Mouse (Mus musculus) liver, adult 2 months (tissue): ENCODE data around the gene Thg1l. TPM values are rescaled to one million over a fixed set of nuclear protein-coding genes. Genes with fewer than 3 reads are reported as not detected.

Experiments used
- DNase-seq: peaks from one replicate; pipeline ENCODE4 v3.0.0-alpha.2; 2011; ENCODE audit warnings: low read depth, low spot score; ENCODE audit errors: extremely low read depth
- H3K27ac ChIP-seq: fragments of 200-500 bp; replicated peaks from 2 replicates; pipeline ENCODE4 v1.5.1; 2012; ENCODE audit warnings: low read depth, mild to moderate bottlenecking, control low read depth, inconsistent platforms, low read length; ENCODE audit not compliant: insufficient read depth
- H3K27me3 ChIP-seq: fragments of 200-500 bp; 2 replicates; pipeline ENCODE4 v1.6.1; 2012; ENCODE audit warnings: mild to moderate bottlenecking, moderate library complexity, low read length, inconsistent platforms; ENCODE audit not compliant: control insufficient read depth, insufficient read depth
- H3K36me3 ChIP-seq: fragments of 200-500 bp; 2 replicates; pipeline ENCODE4 v1.6.1; 2012; ENCODE audit warnings: low read length, inconsistent platforms; ENCODE audit not compliant: control insufficient read depth, insufficient read depth
- H3K4me1 ChIP-seq: fragments of 200-500 bp; 2 replicates; pipeline ENCODE4 v1.6.1; 2011; ENCODE audit warnings: low read length; ENCODE audit not compliant: control insufficient read depth, insufficient read depth
- H3K4me3 ChIP-seq: fragments of 200-500 bp; 2 replicates; pipeline ENCODE4 v1.5.1; 2011; ENCODE audit warnings: low read depth, mild to moderate bottlenecking, control low read depth, low read length, moderate library complexity; ENCODE audit not compliant: insufficient read depth
- H3K79me2 ChIP-seq: fragments of 200-500 bp; 2 replicates; pipeline ENCODE4 v1.6.1; 2012; ENCODE audit warnings: inconsistent platforms, mild to moderate bottlenecking, low read length, moderate library complexity; ENCODE audit not compliant: control insufficient read depth, insufficient read depth
- H3K9ac ChIP-seq: fragments of 200-500 bp; 2 replicates; pipeline ENCODE4 v1.6.1; 2012; ENCODE audit warnings: low read depth, mild to moderate bottlenecking, control low read depth, inconsistent platforms, low read length
- CTCF ChIP-seq: fragments of 200-500 bp; IDR thresholded peaks from 2 replicates; pipeline ENCODE4 v1.5.1; 2011; ENCODE audit warnings: low read depth, low read length, control low read depth
- POLR2A ChIP-seq: fragments of 200-500 bp; IDR thresholded peaks from 2 replicates; pipeline ENCODE4 v1.6.1; 2011; ENCODE audit warnings: low read length, control low read depth; ENCODE audit not compliant: insufficient read depth; ENCODE audit errors: extremely low read depth
- WGBS: fragments of 180-500 bp; shearing (Covaris S2); methylation state at CpG from one replicate; pipeline ENCODE4 v1.1.7; 2018; 5-methylcytosine and 5-hydroxymethylcytosine counted together
- polyA plus RNA-seq: library from polyadenylated mRNA; depleted of rRNA; stranded (reverse); fragments of >200 nt; gene quantifications from 2 replicates; pipeline ENCODE4 v1.2.3, GENCODE M21; 2012
- total RNA-seq: library from RNA; depleted of rRNA; stranded (reverse); fragments of >200 nt; gene quantifications from 2 replicates; pipeline ENCODE4 v1.2.3, GENCODE M21; 2014

The Thg1l gene
- total and polyA plus RNA-seq, 2 experiments: 2.6 to 3.1 TPM

GRCm38 (mm10) chr11:45918018-45918417 is 37.3 kb downstream of the Thg1l start:
- Histone ChIP-seq H3K27me3 (no peaks in the 10 kb centered on the region), H3K9ac (no peak overlapping the region), H3K4me1 (no peaks in the 10 kb centered on the region; the same call in 1 of the 2 replicates), H3K36me3 (no peaks in the 10 kb centered on the region), H3K27ac (no peak overlapping the region), H3K79me2 (no peaks in the 10 kb centered on the region), H3K4me3 (no peak overlapping the region)
- no peak for DNase-seq
- WGBS: 92% methylated on average over 6 of the region's 6 CpGs
- TF ChIP-seq CTCF: no peak
- TF ChIP-seq POLR2A: no peak

- no peak overlapping the region for H3K4me3 ChIP-seq
- H3K36me3 ChIP-seq: peaks cover 3% of the 10 kb centered on the region; the same call in 1 of the 2 replicates
- no peak overlapping the region for H3K9ac ChIP-seq
- H3K27me3 ChIP-seq: no peaks in the 10 kb centered on the region
- no peak for DNase-seq
- TF ChIP-seq CTCF (no peak), POLR2A (no peak)
- no peak overlapping the region for H3K27ac ChIP-seq
- no peaks in the 10 kb centered on the region for H3K4me1 ChIP-seq
- no peaks in the 10 kb centered on the region for H3K79me2 ChIP-seq
- 89% methylated on average over 10 of the region's 10 CpGs for WGBS
Measured at GRCm38 (mm10) chr11:45916196-45916595, 39.1 kb downstream of the Thg1l start.

GRCm38 (mm10) chr11:45910701-45911100 is 44.6 kb downstream of the Thg1l start:
- 94% methylated on average over 5 of the region's 5 CpGs for WGBS
- Histone ChIP-seq H3K36me3 (peaks cover 44% of the 10 kb centered on the region), H3K27ac (no peak overlapping the region), H3K9ac (no peak overlapping the region), H3K79me2 (no peaks in the 10 kb centered on the region), H3K4me3 (no peak overlapping the region), H3K27me3 (no peaks in the 10 kb centered on the region), H3K4me1 (no peaks in the 10 kb centered on the region)
- TF ChIP-seq POLR2A (no peak), CTCF (no peak)
- no peak for DNase-seq

GRCm38 (mm10) chr11:45908894-45909293 is 46.4 kb downstream of the Thg1l start:
- no peak overlapping the region for H3K4me3 ChIP-seq
- no peaks in the 10 kb centered on the region for H3K27me3 ChIP-seq
- no peaks in the 10 kb centered on the region for H3K79me2 ChIP-seq
- no peak for DNase-seq
- no peaks in the 10 kb centered on the region for H3K4me1 ChIP-seq
- H3K9ac ChIP-seq: no peak overlapping the region
- no peak overlapping the region for H3K27ac ChIP-seq
- peaks cover 48% of the 10 kb centered on the region for H3K36me3 ChIP-seq
- 99% methylated on average over 7 of the region's 7 CpGs for WGBS
- TF ChIP-seq CTCF (no peak), POLR2A (no peak)

GRCm38 (mm10) chr11:45908070-45908469 is 47.2 kb downstream of the Thg1l start:
- Histone ChIP-seq H3K79me2 (no peaks in the 10 kb centered on the region), H3K4me1 (no peaks in the 10 kb centered on the region), H3K4me3 (no peak overlapping the region), H3K27ac (no peak overlapping the region), H3K36me3 (peaks cover 54% of the 10 kb centered on the region), H3K27me3 (no peaks in the 10 kb centered on the region), H3K9ac (no peak overlapping the region)
- DNase-seq: no peak
- 86% methylated on average over 7 of the region's 7 CpGs for WGBS
- no peak for TF ChIP-seq POLR2A
- no peak for TF ChIP-seq CTCF

- Histone ChIP-seq H3K9ac (no peak overlapping the region), H3K36me3 (peaks cover 56% of the 10 kb centered on the region), H3K27ac (no peak overlapping the region)
Measured at GRCm38 (mm10) chr11:45907301-45907700, 48.0 kb downstream of the Thg1l start.

More at GRCm38 (mm10) chr11:45907301-45907700, 48.0 kb downstream of the Thg1l start:
- H3K79me2 ChIP-seq: no peaks in the 10 kb centered on the region
- DNase-seq: no peak
- no peaks in the 10 kb centered on the region for H3K27me3 ChIP-seq
- WGBS: 80% methylated on average over 5 of the region's 5 CpGs
- TF ChIP-seq CTCF: no peak
- TF ChIP-seq POLR2A: no peak
- no peak overlapping the region for H3K4me3 ChIP-seq
- H3K4me1 ChIP-seq: no peaks in the 10 kb centered on the region
